Mouse (Mus musculus) MEL (cell line): ENCODE measurements around the gene Kptn. TPM values are rescaled to one million over a fixed set of nuclear protein-coding genes. Genes with fewer than 3 reads are reported as not detected.

Source experiments
- DNase-seq: peaks from one replicate; pipeline ENCODE4 v3.0.0; 2011; ENCODE audit warnings: low read depth, low spot score
- H3K27ac ChIP-seq: 2 replicates; pipeline ENCODE4 v1.5.1; 2012; ENCODE audit warnings: low read depth, mild to moderate bottlenecking, control low read depth, low read length, moderate library complexity; ENCODE audit not compliant: control insufficient read depth
- H3K27me3 ChIP-seq, 2 experiments: fragments of 150-350 bp in 1 of 2; sonication (generic) in 1 of 2; 2 replicates each; pipeline ENCODE4 v1.6.1; 2012; ENCODE audit warnings: low read length in 2 of 2, mild to moderate bottlenecking in 2 of 2, improper control_type of control experiment in 1 of 2, moderate library complexity in 1 of 2; ENCODE audit not compliant: insufficient read depth in 2 of 2, control insufficient read depth in 1 of 2
- H3K36me3 ChIP-seq, 2 experiments: 2 replicates each; pipeline ENCODE4 v1.6.1; 2012 to 2014; ENCODE audit warnings: low read length in 2 of 2, improper control_type of control experiment in 1 of 2, inconsistent platforms in 1 of 2, mild to moderate bottlenecking in 1 of 2; ENCODE audit not compliant: insufficient read depth in 2 of 2, control insufficient read depth in 1 of 2
- H3K4me1 ChIP-seq, 2 experiments: fragments of 150-350 bp in 1 of 2; sonication (generic) in 1 of 2; 2 replicates each; pipeline ENCODE4 v1.6.1; 2012; ENCODE audit warnings: low read length in 2 of 2, improper control_type of control experiment in 1 of 2, mild to moderate bottlenecking in 1 of 2; ENCODE audit not compliant: insufficient read depth in 2 of 2, control insufficient read depth in 1 of 2
- H3K4me3 ChIP-seq, 2 experiments: fragments of 150-350 bp in 1 of 2; sonication (generic) in 1 of 2; 2 replicates each; pipeline ENCODE4 v1.5.1; 2012; ENCODE audit warnings: low read depth in 2 of 2, low read length in 2 of 2, mild to moderate bottlenecking in 2 of 2, moderate library complexity in 2 of 2, control low read depth in 1 of 2, improper control_type of control experiment in 1 of 2; ENCODE audit not compliant: control insufficient read depth in 1 of 2, insufficient read depth in 1 of 2
- H3K79me2 ChIP-seq: 2 replicates; pipeline ENCODE4 v1.6.1; 2012; ENCODE audit warnings: mild to moderate bottlenecking, low read length, moderate library complexity; ENCODE audit not compliant: control insufficient read depth, poor library complexity, insufficient read depth
- H3K9ac ChIP-seq: 2 replicates; pipeline ENCODE4 v1.6.1; 2012; ENCODE audit warnings: low read depth, mild to moderate bottlenecking, control low read depth, low read length, moderate library complexity; ENCODE audit not compliant: control insufficient read depth, poor library complexity, severe bottlenecking
- H3K9me3 ChIP-seq: fragments of 150-350 bp; sonication (generic); replicated peaks from 2 replicates; pipeline ENCODE4 v1.6.1; 2012; ENCODE audit warnings: mild to moderate bottlenecking, low read length, improper control_type of control experiment, moderate library complexity; ENCODE audit not compliant: insufficient read depth
- MAX ChIP-seq: IDR thresholded peaks from 2 replicates; pipeline ENCODE4 v1.6.1; 2011; ENCODE audit warnings: low read length, improper control_type of control experiment
- NRF1 ChIP-seq: IDR thresholded peaks from 2 replicates; pipeline ENCODE4 v1.6.1; 2014; ENCODE audit warnings: low read depth, mild to moderate bottlenecking, inconsistent platforms, low read length, improper control_type of control experiment, moderate library complexity; ENCODE audit not compliant: poor library complexity, insufficient read depth, severe bottlenecking
- RAD21 ChIP-seq: IDR thresholded peaks from 2 replicates; pipeline ENCODE4 v1.6.1; 2011; ENCODE audit warnings: mild to moderate bottlenecking, low read depth, low read length, improper control_type of control experiment
- SMC3 ChIP-seq: IDR thresholded peaks from 2 replicates; pipeline ENCODE4 v1.6.1; 2011; ENCODE audit warnings: low read depth, low read length, improper control_type of control experiment
- UBTF ChIP-seq: IDR thresholded peaks from 2 replicates; pipeline ENCODE4 v1.6.1; 2012; ENCODE audit warnings: low read depth, mild to moderate bottlenecking, inconsistent platforms, low read length, improper control_type of control experiment, moderate library complexity, borderline replicate concordance; ENCODE audit not compliant: insufficient read depth
- ZNF384 ChIP-seq: IDR thresholded peaks from 2 replicates; pipeline ENCODE4 v1.6.1; 2012; ENCODE audit warnings: low read depth, mild to moderate bottlenecking, inconsistent platforms, low read length, improper control_type of control experiment
- polyA plus RNA-seq, 2 experiments: library from polyadenylated mRNA; stranded (reverse) in 1 of 2; unstranded in 1 of 2; fragments of >175 nt in 1 of 2; fragments of >200 nt in 1 of 2; gene quantifications; 2 replicates each; pipeline versions ENCODE4 v1.2.1 to v1.2.4; 2012; ENCODE audit warnings: low replicate concordance in 2 of 2, low read depth in 1 of 2; ENCODE audit not compliant: insufficient read length in 2 of 2, insufficient read depth in 1 of 2, missing spikeins in 1 of 2
- total RNA-seq: library from RNA; depleted of rRNA; stranded (reverse); fragments of 300-350 nt; gene quantifications from 2 replicates; pipeline ENCODE4 v1.2.3, GENCODE M21; 2012

Kptn gene
- total and polyA plus RNA-seq, 3 experiments: 17.8 to 19.6 TPM; not detected in 1

DNA sequence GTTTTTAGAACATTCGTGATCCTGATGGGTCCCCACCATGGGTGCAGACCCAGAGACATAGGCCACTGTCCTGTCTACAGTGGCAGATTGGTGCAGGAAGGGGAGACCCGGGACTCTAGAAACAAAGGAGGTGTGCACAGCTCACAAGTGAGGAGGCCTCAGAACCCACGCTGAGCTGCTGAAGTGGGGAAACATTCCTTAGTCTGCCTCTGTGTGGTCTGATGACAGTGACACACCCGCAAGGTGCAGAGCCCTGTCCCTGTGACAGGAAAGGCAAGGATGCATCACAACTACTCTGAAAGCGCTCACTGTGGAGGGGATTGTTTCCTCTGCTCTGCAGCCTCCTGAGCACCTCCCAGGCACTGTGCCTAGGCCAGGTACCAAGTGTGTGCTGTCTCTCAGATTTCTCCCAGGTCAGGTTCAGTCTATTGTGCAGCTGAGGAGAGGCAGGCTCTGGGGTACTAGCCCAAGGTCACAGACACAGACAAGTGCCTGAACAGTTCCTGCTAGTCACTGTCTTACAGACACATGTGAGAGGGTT is 16.9 kb upstream of the Kptn start:
- Histone ChIP-seq H3K4me3 (no peak overlapping the region), H3K4me1 (peaks cover 0 to 13% of the 10 kb centered on the region in 2 experiments; a peak in 1 of 4 replicates), H3K9ac (no peak overlapping the region), H3K9me3 (no peaks in the 10 kb centered on the region), H3K27me3 (no peaks in the 10 kb centered on the region), H3K36me3 (peaks cover 0 to 12% of the 10 kb centered on the region in 2 experiments; a peak in 2 of 4 replicates), H3K79me2 (peaks cover 43% of the 10 kb centered on the region), H3K27ac (no peak overlapping the region)
- no peak for DNase-seq
- TF ChIP-seq RAD21: no peak
- TF ChIP-seq NRF1: no peak
- no peak for TF ChIP-seq UBTF
- no peak for TF ChIP-seq MAX

DNA sequence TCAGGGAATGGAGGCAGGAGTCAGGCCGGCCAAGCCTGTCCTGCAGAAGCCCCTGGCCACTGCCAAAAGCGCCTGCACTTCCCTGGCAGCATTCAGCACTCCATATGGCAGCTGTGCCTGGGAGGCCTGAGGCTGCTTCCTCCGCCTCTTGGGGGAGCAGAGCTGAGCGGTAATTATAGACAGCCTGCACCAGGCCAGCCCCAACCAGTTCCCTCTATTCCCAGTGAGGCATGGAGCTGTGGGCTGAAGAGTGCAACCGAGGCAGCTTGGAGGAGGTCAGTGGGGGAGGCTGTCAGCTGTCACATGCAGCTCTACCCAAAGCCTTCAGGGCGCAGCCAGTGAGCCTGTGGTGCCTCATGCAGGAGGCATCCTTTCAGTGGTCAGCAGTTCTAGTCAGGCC is 15.9 kb upstream of the Kptn start:
- Histone ChIP-seq H3K27ac (no peak overlapping the region), H3K4me1 (peaks cover 0 to 12% of the 10 kb centered on the region in 2 experiments; a peak in 1 of 4 replicates), H3K4me3 (no peak overlapping the region), H3K9me3 (no peaks in the 10 kb centered on the region), H3K9ac (no peak overlapping the region), H3K27me3 (no peaks in the 10 kb centered on the region), H3K36me3 (peaks cover 0 to 12% of the 10 kb centered on the region in 2 experiments; a peak in 2 of 4 replicates), H3K79me2 (peaks cover 40% of the 10 kb centered on the region)
- no peak for TF ChIP-seq SMC3
- no peak for DNase-seq

DNA sequence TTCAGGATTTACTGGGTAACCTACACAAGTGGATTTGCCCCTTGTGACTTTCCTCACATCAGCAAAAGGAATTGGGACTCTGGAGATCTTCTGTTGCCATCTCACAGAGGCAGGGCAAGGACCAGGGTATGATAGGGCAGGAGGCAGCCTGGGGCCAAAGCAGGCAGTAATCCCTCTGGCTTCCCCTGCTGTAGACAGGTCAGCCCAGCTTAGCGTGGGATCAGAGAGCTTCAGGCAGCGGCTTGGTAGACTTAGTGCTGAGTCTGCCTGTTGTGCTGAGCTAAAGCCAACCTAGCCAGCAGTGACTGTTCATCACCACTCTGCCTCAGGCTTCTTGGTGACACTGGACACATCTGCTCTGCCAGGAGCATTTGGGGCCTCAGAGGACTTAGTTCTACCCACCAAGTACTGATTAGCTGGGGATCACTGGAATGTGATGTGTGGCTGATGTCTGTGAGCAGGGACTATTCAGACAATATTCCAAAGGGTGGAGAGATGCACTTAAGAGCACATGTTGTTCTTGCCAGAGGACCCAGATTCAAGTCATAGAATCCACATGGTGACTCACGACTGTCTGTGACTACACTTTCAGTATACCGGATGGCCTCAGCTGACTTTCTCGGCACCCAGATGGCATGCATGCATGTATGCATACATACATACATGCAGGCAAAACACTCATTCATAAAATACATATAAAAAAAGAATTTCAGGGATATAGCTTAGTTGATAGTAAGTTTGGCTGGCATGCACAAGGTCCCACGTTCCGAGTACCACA is 14.9 kb upstream of the Kptn start:
- H3K36me3 ChIP-seq: peaks cover under 1 to 6% of the 10 kb centered on the region in 2 experiments; a peak in 2 of 4 replicates
- no peak overlapping the region for H3K9ac ChIP-seq

More for the DNA sequence above, 14.9 kb upstream of the Kptn start:
- peaks cover 0 to 6% of the 10 kb centered on the region in 2 experiments; a peak in 1 of 4 replicates for H3K4me1 ChIP-seq
- H3K27ac ChIP-seq: no peak overlapping the region
- DNase-seq: no peak
- H3K27me3 ChIP-seq: no peaks in the 10 kb centered on the region
- TF ChIP-seq UBTF: no peak
- no peak for TF ChIP-seq NRF1
- TF ChIP-seq ZNF384: no peak
- H3K9me3 ChIP-seq: no peaks in the 10 kb centered on the region
- no peak overlapping the region for H3K4me3 ChIP-seq
- H3K79me2 ChIP-seq: peaks cover 30% of the 10 kb centered on the region
